In the genomic region with DNA sequence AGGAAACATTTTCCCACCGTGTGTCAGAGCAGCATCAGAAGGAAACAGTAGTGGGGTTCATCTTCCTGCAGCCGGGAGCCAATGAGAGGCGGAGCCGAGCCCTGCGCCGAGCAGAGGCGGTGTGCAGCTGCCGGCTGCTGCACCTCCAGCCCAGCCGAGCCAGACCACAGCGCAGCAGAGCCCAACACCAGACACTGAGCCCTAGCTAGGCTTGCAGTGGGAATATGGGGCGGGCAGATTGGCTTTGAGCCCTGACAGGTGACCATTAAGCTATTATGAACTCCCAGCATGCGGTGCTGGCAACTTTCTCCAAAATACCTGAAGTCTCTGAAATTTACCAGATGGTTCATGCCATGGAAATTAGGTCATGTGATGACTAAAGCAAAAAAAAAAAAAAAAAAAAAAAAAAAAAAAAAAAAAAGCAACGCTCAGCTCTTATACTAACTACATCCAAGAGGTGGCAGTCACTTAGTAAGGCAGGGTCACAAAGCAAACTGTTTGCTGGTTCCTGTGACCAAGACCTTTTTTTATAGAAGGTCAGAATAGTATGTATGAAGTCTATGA, we compare ENCODE assay signal across 8 mouse cellular contexts.
DNase-seq lines count a peak whose midpoint lies in the region; ATAC-seq lines count a peak whose summit lies in the region.

No protein-coding gene starts in this region.

- no peaks in the 10 kb centered on the region for H3K27me3 ChIP-seq in embryonic facial prominence, embryonic 15.5 days

- peak overlapping the region; percentile 39 for H3K4me3 ChIP-seq in embryonic facial prominence, embryonic 15.5 days (replicated peaks)

- ATAC-seq in embryonic facial prominence, embryonic 15.5 days (ENCODE audit: insufficient number of reproducible peaks, low FRiP score, low TSS enrichment, low read depth): peak; percentile 92

- 0 out of 2 replicates have a peak, but pooled peaks cover 3% of the 10 kb centered on the region for H3K36me3 ChIP-seq in embryonic facial prominence, embryonic 15.5 days

- H3K4me2 ChIP-seq in embryonic facial prominence, embryonic 15.5 days (replicated peaks): peak overlapping the region; percentile 54

- no peak overlapping the region for H3K9ac ChIP-seq in embryonic facial prominence, embryonic 15.5 days

- H3K9me3 ChIP-seq in embryonic facial prominence, embryonic 15.5 days (replicated peaks): no peaks in the 10 kb centered on the region

- peak overlapping the region; percentile 65; the same call in 1 of the 2 replicates for H3K27ac ChIP-seq in embryonic facial prominence, embryonic 15.5 days (replicated peaks)

- DNase-seq in 416B (ENCODE audit: low read depth): peak; percentile 89
- DNase-seq in adrenal gland, postnatal 36 days: peak; percentile 73 to 82
- peak; percentile 67 to 73 for DNase-seq in heart, adult 9 months (ENCODE audit: low spot score in 2 of 2)
- DNase-seq in kidney, adult 9 months: peak; percentile 62
- DNase-seq in liver: peak; percentile 81
- DNase-seq in monocyte, adult 2 months (ENCODE audit: low read depth in 1 of 2, low spot score in 2 of 2): peak; percentile 7 to 31
- peak; percentile 51 to 54 for DNase-seq in spleen, postnatal 14 days (ENCODE audit: low spot score in 2 of 2)

- no peaks in the 10 kb centered on the region; the same call in 1 of the 2 replicates for H3K4me1 ChIP-seq in embryonic facial prominence, embryonic 15.5 days

- WGBS in embryonic facial prominence, embryonic 15.5 days: 3% methylated on average over 13 of the region's 13 CpGs

Comparison
In these comparisons a context has a peak if more than half of its experiments do, and no peak if none do; other contexts are left out.
1. Peak in every context shown above with its lines: DNase-seq, ATAC-seq, H3K4me3 ChIP-seq and H3K27ac ChIP-seq.
2. DNase-seq: peak in every context shown above with its lines; median percentile 89 in 416B; 81 in liver; 78 in adrenal gland, postnatal 36 days; 70 in heart, adult 9 months; 62 in kidney, adult 9 months; 52 in spleen, postnatal 14 days; 19 in monocyte, adult 2 months.